Mouse (Mus musculus): ENCODE data around the gene Kctd15.

The Kctd15 gene

DNA sequence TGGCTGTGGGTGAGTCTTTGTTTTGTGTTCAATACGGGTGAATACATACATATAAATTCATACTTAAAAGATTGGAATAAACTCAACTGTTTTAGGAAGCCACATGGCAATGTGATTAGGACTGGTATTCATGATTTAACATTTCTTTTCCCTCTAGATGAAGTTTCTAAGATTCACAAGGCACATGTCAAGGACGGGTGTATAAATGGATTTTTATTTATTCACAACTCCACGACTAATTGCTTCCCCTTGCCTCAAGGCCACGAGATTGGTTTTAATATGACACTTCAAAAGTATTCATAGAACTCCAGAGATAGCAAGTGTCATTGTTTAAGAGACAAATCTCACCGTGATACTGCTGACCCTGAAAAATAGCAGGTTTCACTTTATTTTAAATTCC lies at the start of gene Kctd15:
Kctd15 (minus strand) TSS at position 101 of the 400 bp plus-strand sequence.
- no peak for DNase-seq (ENCODE audit: low spot score in 2 of 2)

DNA sequence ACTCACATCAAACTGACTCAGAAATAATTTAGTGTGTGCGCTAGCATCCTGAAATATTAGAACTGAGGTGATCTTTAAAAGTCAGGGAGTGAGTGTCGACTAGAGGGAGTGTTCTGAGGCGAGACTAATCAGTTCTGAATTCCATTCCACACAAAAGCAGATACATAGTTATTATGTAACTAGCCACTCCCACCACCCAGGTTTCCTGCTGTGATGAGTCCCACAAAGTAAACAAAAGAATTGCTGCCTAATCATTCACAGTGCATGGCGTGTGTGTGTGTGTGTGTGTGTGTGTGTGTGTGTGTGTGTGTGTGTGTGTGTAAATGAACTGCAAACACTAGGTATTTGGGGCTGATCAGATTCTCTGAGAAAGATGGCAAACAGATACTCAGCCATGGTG lies 47.9 kb upstream of the Kctd15 start:
- DNase-seq (ENCODE audit: low spot score in 2 of 2), result no peak

DNA sequence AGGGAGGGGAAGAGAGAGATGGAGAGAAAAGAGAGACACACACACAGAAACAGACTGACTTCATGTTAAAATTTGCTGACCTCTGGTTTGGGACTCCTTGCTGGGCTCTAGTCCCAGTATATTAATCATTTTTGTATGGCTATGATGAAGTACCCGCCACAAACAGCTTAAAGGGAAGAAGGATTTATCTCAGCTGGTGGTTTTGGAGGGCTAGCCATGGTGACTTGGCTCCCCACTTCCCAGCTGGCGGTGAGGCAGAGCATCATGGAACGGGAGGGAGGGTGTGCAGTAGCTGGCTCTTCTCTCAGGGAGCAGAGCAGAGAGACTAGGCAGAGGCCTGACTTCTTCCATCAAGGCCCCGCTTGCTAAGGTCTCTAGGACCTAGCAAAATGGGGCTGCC lies 46.9 kb upstream of the Kctd15 start:
- no peak for DNase-seq (ENCODE audit: low spot score in 2 of 2)

DNA sequence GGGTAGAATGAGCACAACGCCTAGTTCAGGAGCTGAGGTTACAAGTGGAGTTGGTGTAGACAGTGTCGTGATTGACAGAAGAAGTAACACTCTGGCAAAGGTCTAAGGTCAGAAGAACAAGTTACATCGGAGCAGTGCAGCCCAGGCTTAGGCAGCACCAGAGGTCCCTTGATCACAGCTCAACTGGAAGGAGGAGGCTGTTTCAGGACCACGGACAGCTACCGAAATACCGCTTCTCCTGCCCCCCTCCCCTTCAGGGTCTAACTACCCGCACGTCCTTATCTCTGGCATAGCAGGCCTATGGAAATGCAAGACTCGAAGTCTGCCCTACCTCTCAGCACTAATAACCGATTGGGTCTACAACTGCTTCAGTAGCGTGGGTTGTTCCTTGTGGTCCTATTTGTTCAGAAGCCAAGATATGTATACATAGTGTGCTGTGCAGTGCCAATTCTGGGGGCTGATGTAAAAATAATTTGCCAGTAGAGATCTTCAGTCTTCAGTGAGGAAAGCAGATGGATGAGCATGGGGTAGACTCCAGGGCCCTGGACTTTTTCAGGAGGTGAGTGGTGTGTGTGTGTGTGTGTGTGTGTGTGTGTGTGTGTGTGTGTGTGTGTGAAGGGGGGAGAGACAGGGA lies 46.3 kb upstream of the Kctd15 start:
- DNase-seq (ENCODE audit: low spot score in 2 of 2), result no peak

DNA sequence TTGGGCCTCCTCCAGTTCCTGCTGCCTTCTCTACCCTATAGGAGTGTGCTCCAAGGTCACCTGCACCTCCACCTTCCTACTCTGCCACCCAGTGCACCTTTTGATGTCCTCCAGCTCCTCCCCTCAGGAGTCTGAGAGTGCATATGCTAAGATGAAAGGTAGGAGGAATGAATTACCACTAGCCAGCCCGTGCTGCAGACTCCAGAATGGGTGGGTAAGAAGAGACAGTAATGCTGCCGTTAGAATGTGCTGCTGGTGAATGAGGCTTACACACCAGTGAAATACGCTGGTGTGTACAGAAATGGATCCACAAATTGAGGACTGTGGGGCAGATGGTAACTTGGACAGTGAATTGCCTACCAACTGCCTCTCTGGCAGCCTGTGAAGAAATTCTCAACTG lies 43.4 kb upstream of the Kctd15 start:
- DNase-seq (ENCODE audit: low spot score in 2 of 2), result no peak

DNA sequence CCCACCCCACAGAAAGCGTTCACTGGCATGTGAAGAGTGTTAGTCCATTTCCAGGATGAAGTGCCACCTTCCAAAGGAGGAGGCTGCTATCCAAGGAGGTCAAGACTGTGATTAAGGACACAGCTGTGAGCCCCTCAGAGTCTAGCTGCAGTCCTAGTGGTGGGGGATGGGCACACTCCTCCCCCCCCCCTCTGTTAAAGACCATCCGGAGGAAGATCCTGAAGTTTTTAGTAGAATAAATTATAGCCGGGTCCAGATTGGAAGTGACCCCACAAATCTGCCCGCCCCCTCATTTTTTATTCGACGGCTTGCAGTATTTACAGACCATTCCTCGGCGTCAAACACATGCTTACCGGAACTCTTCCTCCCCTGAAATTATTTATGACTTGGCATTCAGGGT lies 41.7 kb upstream of the Kctd15 start:
- DNase-seq (ENCODE audit: low spot score in 2 of 2), result no peak

DNA sequence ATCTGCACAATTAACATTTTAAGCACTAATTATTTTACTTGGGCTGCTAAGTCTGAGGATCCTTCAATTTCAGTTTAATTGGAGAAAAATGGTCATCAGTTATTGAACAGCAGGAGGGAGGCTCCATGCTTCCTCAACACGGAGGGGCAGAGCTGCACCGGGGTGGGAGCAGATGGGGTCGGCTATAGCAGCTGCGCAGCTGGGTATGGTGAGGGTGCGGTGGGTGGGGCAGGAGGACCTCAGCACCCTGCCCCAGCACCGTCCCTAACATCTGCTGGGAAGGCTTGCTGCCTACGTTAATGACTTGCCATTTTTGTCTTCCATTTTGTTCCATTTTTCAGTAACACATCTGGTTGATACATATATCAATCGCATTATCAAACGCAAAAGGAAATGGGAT lies 39.6 kb upstream of the Kctd15 start:
- no peak for DNase-seq (ENCODE audit: low spot score in 2 of 2)

DNA sequence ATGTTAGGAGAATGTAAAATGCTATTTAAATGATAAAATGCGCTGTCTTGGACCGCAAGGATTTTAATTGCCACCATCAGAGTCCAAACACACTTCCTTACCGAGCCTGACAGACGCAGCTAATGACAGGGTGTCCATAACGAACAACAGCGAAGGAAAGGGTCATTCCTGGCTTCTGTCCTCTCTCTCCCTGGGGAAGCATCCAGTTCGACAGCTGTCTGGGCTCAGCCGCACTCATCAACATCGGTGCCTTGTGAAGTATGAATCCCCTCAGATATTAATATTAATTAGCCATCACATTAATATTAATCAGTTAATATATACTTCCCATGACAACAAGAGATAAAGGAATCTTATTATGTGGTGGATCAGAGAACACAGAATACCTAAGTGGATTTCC lies 38.4 kb upstream of the Kctd15 start:
- no peak for DNase-seq (ENCODE audit: low spot score in 2 of 2)

DNA sequence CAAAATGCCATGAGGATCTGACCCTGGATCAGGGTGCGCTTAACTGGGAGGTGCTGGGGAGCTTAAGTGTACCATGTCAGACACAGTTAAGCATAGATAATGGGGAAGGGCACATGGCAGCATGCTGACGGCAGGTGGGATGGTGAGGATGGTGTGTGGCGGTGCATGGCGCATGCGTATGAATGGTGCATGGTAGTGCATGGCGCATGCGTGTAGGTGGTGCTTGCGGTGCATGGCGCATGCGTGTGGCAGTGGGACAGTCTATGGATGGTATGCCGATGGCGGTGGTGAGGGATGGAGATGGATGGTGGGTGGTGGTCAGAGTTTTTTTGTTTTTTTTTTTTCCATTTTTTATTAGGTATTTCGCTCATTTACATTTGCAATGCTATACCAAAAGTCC lies 37.4 kb upstream of the Kctd15 start:
- DNase-seq (ENCODE audit: low spot score in 2 of 2), result no peak

DNA sequence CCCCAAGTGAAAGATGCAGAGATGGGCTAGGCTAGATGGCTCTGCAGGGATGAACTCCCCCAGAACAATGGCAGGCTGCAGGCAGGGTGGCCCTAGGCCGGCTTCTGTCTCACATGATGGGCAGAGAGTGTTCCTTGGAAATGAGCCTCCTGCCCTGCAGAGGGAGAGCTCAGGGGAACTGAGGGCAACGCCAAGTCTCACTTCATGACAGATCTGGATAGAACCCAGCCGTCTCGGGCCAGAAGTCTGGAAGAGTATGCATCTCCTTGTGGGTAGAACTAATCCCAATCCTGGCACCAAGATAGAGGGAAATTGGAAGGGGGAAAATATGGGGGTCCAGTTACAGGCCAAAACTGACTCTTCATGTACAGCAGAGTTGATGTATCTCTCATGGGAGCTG lies 36.5 kb upstream of the Kctd15 start:
- no peak for DNase-seq (ENCODE audit: low spot score in 2 of 2)

DNA sequence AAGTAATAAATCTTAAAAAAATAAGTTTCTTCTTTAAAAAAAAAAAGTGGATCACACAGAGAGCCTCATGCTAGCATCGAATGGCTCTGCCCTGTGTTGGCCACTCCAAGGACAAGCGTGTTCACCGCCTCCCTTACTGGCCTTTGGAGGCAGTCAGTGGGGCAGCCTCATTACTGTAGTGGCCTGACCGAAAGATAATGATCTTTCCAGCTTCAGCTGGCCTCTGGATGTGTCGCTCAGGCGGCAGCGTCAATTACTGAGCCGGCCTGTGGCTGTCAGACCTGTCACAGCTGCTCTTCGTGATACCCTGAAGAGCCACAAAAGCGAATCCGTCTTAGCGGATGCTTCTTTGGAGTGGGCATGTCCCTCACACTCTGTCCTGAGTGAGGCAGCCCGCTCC lies 33.6 kb upstream of the Kctd15 start:
- DNase-seq (ENCODE audit: low spot score in 2 of 2), result no peak

DNA sequence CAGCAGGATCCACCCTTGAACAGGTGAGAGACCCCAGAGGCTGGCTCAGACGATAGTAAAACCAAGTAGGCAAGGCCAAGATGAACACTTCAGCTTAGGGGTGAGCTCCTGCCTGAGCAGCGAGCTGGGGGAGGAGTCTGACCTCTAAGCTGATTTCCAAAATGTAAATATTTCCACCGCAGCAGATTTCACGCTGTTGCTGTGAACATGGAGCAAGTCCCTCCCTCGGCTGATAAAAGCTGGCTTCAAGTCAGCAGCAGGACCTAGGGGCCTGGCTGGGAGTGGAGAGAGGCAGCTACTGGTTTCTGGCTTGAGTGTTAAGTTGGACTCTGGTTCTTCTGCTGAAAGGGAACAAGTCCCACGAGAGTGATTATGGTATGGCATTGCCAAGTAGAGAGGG lies 32.5 kb upstream of the Kctd15 start:
- DNase-seq (ENCODE audit: low spot score in 2 of 2), result no peak

DNA sequence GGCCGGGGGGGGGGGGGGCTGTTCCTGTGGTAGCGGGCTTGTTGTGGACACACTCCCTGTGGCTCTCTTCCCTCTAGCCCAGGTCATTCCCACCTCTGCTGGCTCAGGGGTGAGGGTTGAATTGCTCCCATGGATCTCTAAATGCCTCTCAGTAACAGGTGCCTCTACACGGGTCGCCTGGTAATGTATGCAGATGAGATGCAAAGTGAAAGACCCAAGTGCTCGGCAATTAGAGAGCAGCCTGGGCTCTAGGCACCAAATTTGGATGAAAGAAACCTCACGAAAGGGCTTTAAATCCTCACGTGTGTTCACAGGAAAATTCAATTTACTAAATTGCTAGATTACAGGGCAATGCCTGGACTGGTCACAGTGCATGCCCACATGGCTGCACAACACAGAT lies 29.3 kb upstream of the Kctd15 start:
- no peak for DNase-seq (ENCODE audit: low spot score in 2 of 2)

DNA sequence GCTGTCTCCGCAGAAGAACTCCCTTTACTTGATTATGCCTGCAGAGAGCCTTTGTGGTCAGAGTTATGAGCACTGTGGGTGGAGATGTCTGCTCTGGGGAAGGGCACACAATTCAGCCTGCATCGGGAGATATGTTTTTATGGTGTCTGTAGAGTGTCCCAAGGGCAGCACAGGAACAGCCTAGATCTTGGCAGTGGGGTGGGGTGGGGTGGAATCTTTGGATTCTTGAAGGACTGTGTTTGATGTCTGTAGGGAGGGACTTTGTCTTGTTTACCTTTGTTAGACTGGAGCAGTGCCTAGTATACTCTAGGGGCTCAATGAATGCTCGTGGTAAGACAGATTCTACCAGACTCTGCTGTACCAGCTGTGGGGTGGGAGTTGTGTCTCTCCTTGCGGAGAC lies 28.6 kb upstream of the Kctd15 start:
- no peak for DNase-seq (ENCODE audit: low spot score in 2 of 2)

DNA sequence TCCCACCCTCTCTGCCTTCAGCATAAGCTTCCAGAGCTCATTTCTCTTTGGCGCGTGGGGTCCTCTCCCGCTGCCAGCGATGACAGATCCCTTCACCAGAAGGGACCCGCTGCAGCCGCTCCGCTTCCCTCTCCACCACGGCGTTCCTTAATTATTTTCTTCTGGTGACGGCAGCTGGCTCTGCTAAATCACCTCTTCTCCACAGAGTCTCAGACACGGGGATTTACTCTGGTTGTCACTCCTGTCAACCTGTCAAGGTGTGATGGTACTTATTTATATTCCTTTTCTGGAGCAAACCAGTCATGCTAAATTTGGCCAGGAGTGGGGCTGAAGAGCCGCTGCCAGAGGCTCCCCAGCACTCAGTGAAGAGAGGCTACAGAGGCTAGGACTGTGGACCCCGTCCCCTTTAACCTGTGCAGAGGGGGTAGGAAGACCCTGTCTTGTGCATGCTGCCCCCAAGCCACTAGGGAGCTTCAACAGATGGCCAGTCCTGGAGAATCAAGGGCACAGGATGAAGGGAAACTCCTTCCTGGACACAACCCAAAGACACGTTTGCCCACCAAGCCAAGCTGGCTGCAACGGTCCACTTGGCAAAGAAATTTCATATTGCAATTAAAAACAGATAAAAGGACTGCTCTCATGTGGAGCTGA lies 24.4 kb upstream of the Kctd15 start:
- DNase-seq (ENCODE audit: low spot score in 2 of 2), result no peak

DNA sequence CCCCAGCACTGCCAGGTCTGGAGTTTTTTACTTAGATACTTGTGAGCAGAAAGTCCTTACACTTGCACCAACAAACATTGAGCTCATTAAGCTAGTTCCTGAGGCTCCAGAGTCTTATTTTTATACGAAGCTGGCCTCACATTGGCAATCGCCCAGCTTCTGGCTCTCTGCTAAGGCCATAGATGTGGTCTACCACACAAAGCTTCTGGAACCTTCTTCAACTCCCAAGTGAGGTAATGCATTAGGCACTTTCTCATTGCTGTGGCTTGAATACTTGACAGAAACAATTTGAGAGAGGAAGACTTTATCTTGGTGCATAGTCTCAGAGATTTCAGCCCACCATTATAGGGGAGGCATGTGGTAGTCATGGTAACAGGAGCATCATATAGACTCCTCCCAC lies 23.4 kb upstream of the Kctd15 start:
- DNase-seq (ENCODE audit: low spot score in 2 of 2), result no peak

DNA sequence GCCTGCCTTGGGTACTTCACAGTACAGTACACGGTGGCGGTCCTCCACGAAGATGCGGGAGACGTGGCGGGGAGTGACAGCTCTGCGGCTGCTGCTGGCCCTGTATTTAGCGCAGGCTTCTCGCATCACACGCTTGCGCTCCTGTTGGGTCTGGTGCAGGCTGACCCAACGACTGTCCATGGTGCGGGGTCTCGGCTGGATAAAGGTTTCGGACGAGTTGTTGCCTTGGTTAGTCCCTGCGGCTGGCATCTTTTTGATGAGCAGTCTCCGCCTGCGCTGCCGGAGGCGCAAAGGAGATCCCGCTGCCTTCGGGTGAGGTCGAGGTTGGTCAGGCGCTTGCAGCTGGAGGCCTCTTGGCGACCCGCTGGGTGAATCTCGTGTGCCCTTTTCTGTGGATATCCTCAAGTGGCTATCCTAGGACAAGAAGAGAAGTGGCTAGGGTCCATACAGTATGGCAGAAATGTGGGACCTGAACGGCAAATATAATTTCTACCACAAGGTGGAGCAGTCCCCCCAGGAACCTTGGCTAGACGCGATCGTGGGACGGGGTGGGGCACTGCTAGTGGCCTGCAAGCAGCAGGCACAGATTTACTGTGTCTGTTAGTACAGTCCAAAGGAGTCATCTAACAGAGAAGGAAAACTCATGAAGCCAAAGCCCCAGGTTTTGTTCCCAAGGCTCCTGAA lies 19.4 kb upstream of the Kctd15 start:
- DNase-seq (ENCODE audit: low spot score in 2 of 2), result peak; percentile 54 to 68

DNA sequence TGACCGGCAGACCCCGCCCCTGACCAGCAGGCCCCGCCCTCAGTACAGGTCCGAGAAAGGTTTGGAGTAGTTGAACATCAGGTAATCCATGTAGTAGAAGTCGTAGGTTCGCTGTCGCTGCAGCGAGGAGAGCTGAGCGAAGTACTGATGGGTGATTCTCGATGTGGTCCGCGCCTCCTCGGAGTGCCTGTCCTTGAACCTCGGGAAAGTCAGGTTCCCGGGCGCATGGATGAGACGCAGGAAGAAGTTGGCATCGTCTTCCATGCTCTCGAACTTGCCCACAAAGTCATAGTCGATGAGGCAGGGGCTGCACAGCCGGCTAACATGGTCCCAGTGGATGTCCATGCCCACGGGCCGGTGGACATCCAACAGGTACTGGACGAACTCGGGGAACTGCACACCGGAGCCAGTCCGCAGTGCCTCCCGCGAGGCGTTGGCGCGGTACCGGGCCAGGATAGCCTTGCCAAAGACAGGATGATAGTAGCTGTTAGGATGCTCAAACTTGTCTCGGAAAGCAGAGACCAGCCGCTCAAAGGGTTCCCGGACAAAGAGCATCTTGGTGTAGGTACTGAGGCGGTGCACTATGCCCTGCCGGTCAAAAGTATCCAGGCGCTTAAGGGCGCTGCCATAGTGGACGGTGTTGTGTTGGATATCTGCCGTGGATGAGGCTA lies 18.7 kb upstream of the Kctd15 start:
- no peak for DNase-seq (ENCODE audit: low spot score in 2 of 2)

DNA sequence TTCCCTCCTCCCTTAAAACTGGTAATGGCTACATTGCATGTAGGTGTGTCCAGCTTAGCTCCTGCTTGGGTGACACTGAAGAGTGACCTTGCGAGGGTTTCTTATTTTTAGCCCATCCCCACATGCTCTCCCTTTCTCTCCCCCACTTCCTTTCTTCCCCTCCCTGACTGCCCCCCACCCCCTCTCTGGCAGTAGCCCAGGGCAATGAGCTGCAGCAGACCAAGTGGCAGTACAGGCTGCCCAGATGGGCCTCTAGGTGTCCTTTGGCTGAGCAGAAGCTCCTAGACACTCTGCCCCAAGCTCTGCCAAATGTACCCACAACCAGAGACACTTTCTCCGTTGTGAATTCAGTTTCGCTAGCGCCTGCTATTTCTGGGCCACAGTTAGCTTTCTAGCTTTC lies 16.4 kb upstream of the Kctd15 start:
- no peak for DNase-seq (ENCODE audit: low spot score in 2 of 2)

DNA sequence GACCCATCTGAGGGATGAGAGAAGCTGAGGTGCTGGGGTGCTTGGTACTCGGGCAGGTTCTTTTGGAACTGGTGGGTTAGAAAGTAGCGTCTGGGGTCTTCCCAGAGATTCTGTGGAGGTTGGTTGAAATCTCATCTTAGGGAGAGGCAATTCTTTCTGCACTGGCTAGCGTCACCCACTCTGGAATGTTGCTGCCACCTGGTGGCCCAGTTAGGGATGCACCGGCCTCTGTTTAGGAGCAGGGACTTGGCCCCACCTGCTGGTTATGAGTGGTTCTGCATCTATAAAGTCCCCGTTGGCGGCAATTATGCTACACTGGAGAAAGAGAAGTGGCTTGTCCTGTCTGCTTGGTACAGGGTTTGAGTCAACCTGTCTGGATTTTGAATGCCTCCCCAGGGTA lies 15.4 kb upstream of the Kctd15 start:
- peak; percentile 62 to 85 for DNase-seq (ENCODE audit: low spot score in 2 of 2)

DNA sequence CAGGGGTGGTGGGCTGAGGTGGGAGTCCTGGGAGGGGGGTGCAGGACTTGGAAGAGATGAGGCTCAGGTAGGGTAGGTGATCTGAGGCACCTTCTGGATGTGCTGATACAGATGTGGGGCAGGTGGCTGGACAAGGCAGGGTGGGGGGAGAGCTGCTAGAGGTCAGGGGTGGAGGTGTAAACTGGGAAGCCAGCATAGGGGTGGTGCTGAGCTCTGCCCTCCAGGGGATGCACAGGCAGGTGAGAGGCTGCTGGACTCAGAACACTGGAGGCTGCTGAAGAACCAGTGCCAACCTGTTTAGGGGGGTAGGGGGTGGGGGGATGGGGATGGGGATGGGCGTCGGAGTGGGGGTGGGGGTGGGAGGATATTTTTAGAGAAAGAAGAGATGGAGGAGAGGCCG lies 14.2 kb upstream of the Kctd15 start:
- no peak for DNase-seq (ENCODE audit: low spot score in 2 of 2)

DNA sequence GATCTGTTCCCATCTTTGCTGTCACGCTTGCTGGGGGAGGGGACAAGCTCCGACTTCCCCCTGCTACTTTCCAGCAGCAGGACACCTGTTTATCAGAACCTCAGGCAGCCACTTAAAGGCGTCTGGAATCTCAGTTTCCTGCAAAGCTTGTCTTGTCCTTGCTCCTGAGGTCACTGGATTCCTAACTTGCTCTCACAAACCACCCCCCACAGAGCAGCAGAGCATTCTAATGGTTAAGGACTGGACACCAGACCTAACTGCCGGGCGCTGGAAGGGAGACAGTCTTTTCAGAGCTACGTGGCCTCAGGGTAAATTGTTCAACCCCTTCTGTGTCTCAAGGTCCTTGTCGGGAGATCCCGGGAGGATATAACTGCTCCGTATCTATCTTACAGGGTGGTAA lies 12.8 kb upstream of the Kctd15 start:
- DNase-seq (ENCODE audit: low spot score in 2 of 2), result no peak

DNA sequence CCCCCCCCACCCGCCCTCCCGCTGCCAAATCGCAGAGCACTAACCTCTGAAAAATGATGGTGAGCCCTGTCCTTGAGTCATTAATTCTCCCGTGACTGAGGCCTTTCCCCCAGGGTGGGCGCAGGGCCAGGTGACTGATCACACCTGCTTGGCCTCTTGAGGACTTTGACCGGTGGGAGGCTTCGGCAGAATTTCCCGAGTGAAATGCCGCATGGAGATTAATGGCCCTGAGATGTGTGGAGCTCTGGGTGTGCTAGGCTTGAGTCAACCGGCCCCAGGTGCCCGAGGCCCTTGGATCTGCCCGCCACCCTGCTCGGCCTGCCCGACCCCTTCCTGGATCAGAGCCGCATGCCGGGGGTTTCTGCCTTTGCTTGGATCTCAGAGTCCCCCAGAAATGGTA lies 11.3 kb upstream of the Kctd15 start:
- no peak for DNase-seq (ENCODE audit: low spot score in 2 of 2)

Data from heart, adult 9 months (tissue).